Mouse (Mus musculus) bone marrow, adult 2 months (tissue): ENCODE measurements at regions not wholly inside any gene's neighbourhood (a gene's known extent, or its start where the extent isn't known, plus 50 kb on each side); places are given as distances from the start of the nearest gene placed in this dataset.

Experiments used
- CTCF ChIP-seq: fragments of 200-500 bp; IDR thresholded peaks from 2 replicates; pipeline ENCODE4 v1.5.1; 2011; ENCODE audit warnings: low read length, control low read depth; ENCODE audit not compliant: control insufficient read depth, insufficient read depth
- POLR2A ChIP-seq: fragments of 200-500 bp; IDR thresholded peaks from 2 replicates; pipeline ENCODE4 v1.6.1; 2011; ENCODE audit warnings: low read depth, mild to moderate bottlenecking, control low read depth, low read length, borderline replicate concordance; ENCODE audit not compliant: control insufficient read depth

GRCm38 (mm10) chr4:31335686-31336085 lies 628.2 kb upstream of the Map3k7 start:
- no peak for TF ChIP-seq POLR2A
- no peak for TF ChIP-seq CTCF
